Mouse (Mus musculus) liver, embryonic 13.5 days (tissue): ENCODE measurements at regions not wholly inside any gene's neighbourhood (a gene's known extent, or its start where the extent isn't known, plus 50 kb on each side); places are given as distances from the start of the nearest gene placed in this dataset.
A peak's percentile ranks its signal among the peaks of the same experiment; 100 is the strongest.

Experiments used
- ATAC-seq: fragments of 200-750 bp; cut with Nextera tagmentation; 2 replicates; pipeline ENCODE4 v1.8.0; 2017; ENCODE audit warnings: low read depth, mild to moderate bottlenecking, moderate number of reproducible peaks, moderate library complexity
- DNase-seq: peaks from one replicate; pipeline ENCODE4 v3.0.0; 2022
- H3K27ac ChIP-seq: fragments of 300-500 bp; sonication (generic); 2 replicates; pipeline ENCODE4 v1.5.1; 2015; ENCODE audit warnings: moderate library complexity, mild to moderate bottlenecking, inconsistent platforms
- H3K27me3 ChIP-seq: fragments of 300-500 bp; sonication (generic); 2 replicates; pipeline ENCODE4 v1.6.1; 2015; ENCODE audit warnings: mild to moderate bottlenecking, inconsistent platforms
- H3K36me3 ChIP-seq: fragments of 300-500 bp; sonication (generic); 2 replicates; pipeline ENCODE4 v1.6.1; 2015; ENCODE audit warnings: mild to moderate bottlenecking, inconsistent platforms
- H3K4me1 ChIP-seq: fragments of 300-500 bp; sonication (generic); replicated peaks from 2 replicates; pipeline ENCODE4 v1.6.1; 2015; ENCODE audit warnings: inconsistent platforms
- H3K4me2 ChIP-seq: fragments of 300-500 bp; sonication (generic); 2 replicates; pipeline ENCODE4 v1.6.1; 2015; ENCODE audit warnings: inconsistent platforms, mild to moderate bottlenecking, moderate library complexity
- H3K4me3 ChIP-seq: fragments of 300-500 bp; sonication (generic); replicated peaks from 2 replicates; pipeline ENCODE4 v1.5.1; 2015; ENCODE audit warnings: mild to moderate bottlenecking, inconsistent platforms
- H3K9ac ChIP-seq: fragments of 300-500 bp; sonication (generic); 2 replicates; pipeline ENCODE4 v1.6.1; 2015; ENCODE audit warnings: mild to moderate bottlenecking, inconsistent platforms
- H3K9me3 ChIP-seq: fragments of 300-500 bp; sonication (generic); replicated peaks from 2 replicates; pipeline ENCODE4 v1.6.1; 2016; ENCODE audit warnings: inconsistent platforms
- WGBS: fragments of 180-500 bp; shearing (Covaris S2); methylation state at CpG from one replicate; pipeline ENCODE4 v1.1.7; 2015; ENCODE audit not compliant: insufficient replicate concordance; 5-methylcytosine and 5-hydroxymethylcytosine counted together

DNA sequence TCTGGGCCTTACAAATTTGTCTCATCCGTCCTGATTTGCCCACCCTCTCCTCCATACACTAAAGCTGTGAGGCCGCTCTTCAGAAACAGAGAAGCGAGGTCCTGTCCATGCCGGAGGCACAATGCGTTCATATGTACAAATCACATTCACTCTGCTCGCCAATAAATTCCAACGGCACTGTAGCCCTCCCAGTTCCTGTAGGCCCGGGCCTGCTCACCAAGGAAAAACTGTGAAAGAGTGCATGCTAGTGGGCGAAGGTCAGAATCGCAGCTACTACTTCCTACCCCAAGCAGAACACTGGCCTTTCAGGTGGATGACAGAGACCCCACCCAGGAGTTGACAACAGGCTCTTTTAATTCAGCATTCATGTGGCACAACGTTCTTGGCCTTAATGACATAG, 278.7 kb downstream of the Insig2 start:
- DNase-seq: no peak
- WGBS: 43% methylated on average over 11 of the region's 11 CpGs

GRCm38 (mm10) chr1:121074569-121074968, 257.8 kb downstream of the Insig2 start:
- Histone ChIP-seq H3K4me1 (no peaks in the 10 kb centered on the region), H3K9ac (no peak overlapping the region), H3K4me3 (no peak overlapping the region), H3K36me3 (no peaks in the 10 kb centered on the region), H3K4me2 (no peak overlapping the region), H3K9me3 (no peaks in the 10 kb centered on the region), H3K27me3 (no peaks in the 10 kb centered on the region), H3K27ac (no peak overlapping the region)
- ATAC-seq (no peak), DNase-seq (no peak)
- 57% methylated on average over 1 of the region's 1 CpGs for WGBS

More for the DNA sequence above, 278.7 kb downstream of the Insig2 start:
- ATAC-seq: no peak
- Histone ChIP-seq H3K9ac (no peak overlapping the region), H3K36me3 (no peaks in the 10 kb centered on the region), H3K9me3 (no peaks in the 10 kb centered on the region), H3K27me3 (no peaks in the 10 kb centered on the region), H3K4me3 (no peak overlapping the region), H3K4me1 (no peaks in the 10 kb centered on the region), H3K4me2 (no peak overlapping the region), H3K27ac (no peak overlapping the region)

DNA sequence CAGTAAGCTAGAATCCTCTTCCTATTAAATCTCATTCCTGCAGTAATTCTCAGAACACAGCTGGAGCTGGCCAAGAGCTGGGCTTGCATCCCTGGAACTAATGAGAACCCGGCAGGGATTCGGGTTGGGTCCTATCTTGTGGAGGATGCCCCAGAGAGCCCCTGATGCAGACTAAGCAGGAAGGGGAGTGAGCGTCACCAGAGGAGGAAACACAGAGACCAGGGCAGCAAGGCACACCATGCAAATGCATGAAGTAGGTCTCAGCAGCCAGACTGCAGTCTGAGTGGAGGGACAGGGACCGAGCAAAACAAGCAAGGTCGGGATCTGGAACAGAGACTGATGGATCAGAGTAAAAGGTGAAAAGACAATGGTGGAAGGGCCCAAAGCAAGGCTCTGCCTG, 249.6 kb downstream of the Insig2 start:
- no peak overlapping the region for H3K9ac ChIP-seq
- H3K27me3 ChIP-seq: no peaks in the 10 kb centered on the region
- H3K9me3 ChIP-seq: no peaks in the 10 kb centered on the region
- DNase-seq (no peak), ATAC-seq (no peak)
- H3K27ac ChIP-seq: no peak overlapping the region
- H3K36me3 ChIP-seq: no peaks in the 10 kb centered on the region
- no peak overlapping the region for H3K4me3 ChIP-seq
- no peaks in the 10 kb centered on the region for H3K4me1 ChIP-seq
- 34% methylated on average over 5 of the region's 5 CpGs for WGBS
- H3K4me2 ChIP-seq: no peak overlapping the region

GRCm38 (mm10) chr1:121085101-121085727, 247.2 kb downstream of the Insig2 start:
- H3K36me3 ChIP-seq: no peaks in the 10 kb centered on the region
- no peaks in the 10 kb centered on the region for H3K9me3 ChIP-seq
- no peak overlapping the region for H3K27ac ChIP-seq
- no peak overlapping the region for H3K4me2 ChIP-seq
- ATAC-seq (no peak), DNase-seq (no peak)
- H3K9ac ChIP-seq: no peak overlapping the region
- no peak overlapping the region for H3K4me3 ChIP-seq
- WGBS: 37% methylated on average over 2 of the region's 2 CpGs
- H3K4me1 ChIP-seq: no peaks in the 10 kb centered on the region
- H3K27me3 ChIP-seq: no peaks in the 10 kb centered on the region

- no peaks in the 10 kb centered on the region for H3K9me3 ChIP-seq
- H3K27me3 ChIP-seq: no peaks in the 10 kb centered on the region
- ATAC-seq (no peak), DNase-seq (no peak)
- no peak overlapping the region for H3K4me3 ChIP-seq
- H3K36me3 ChIP-seq: no peaks in the 10 kb centered on the region
- H3K9ac ChIP-seq: no peak overlapping the region
- 33% methylated on average over 7 of the region's 7 CpGs for WGBS
- H3K4me1 ChIP-seq: peaks cover 5% of the 10 kb centered on the region; the same call in 1 of the 2 replicates
- no peak overlapping the region for H3K27ac ChIP-seq
- no peak overlapping the region for H3K4me2 ChIP-seq
Measured at GRCm38 (mm10) chr1:121087124-121087887, 245.1 kb downstream of the Insig2 start.

GRCm38 (mm10) chr1:121090628-121091027, 241.8 kb downstream of the Insig2 start:
- no peaks in the 10 kb centered on the region for H3K36me3 ChIP-seq
- no peak overlapping the region for H3K4me2 ChIP-seq
- H3K4me3 ChIP-seq: no peak overlapping the region
- H3K27ac ChIP-seq: no peak overlapping the region
- WGBS: 61% methylated on average over 4 of the region's 4 CpGs
- DNase-seq (peak; percentile 13), ATAC-seq (peak; percentile 65)
- peaks cover 18% of the 10 kb centered on the region for H3K4me1 ChIP-seq
- H3K27me3 ChIP-seq: no peaks in the 10 kb centered on the region
- no peaks in the 10 kb centered on the region for H3K9me3 ChIP-seq
- H3K9ac ChIP-seq: no peak overlapping the region

DNA sequence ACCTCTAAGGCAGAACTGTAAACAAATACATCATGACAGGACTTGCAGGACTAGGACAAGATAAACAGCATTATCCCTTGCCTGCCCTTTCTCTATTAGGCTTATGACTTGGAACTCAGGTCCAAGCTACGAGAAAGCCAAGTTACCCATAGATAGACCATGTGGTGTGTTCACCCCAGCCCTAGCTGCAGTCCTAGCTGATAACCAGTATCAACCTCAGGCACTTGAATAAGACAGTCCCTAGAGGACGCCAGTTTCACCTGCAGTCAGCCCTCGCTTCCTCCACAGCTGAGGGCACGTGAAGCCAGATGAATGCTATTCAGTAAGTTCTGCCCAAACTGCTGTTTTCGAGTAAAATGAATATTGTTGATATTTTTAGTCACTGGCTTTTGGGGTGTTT, 239.5 kb downstream of the Insig2 start:
- no peak overlapping the region for H3K9ac ChIP-seq
- H3K4me1 ChIP-seq: peaks cover 27% of the 10 kb centered on the region
- H3K4me2 ChIP-seq: no peak overlapping the region
- no peaks in the 10 kb centered on the region for H3K9me3 ChIP-seq
- DNase-seq (peak; percentile 43), ATAC-seq (peak; percentile 86)
- no peaks in the 10 kb centered on the region for H3K27me3 ChIP-seq
- no peak overlapping the region for H3K27ac ChIP-seq
- H3K36me3 ChIP-seq: no peaks in the 10 kb centered on the region
- H3K4me3 ChIP-seq: no peak overlapping the region
- WGBS: 33% methylated on average over 5 of the region's 5 CpGs

DNA sequence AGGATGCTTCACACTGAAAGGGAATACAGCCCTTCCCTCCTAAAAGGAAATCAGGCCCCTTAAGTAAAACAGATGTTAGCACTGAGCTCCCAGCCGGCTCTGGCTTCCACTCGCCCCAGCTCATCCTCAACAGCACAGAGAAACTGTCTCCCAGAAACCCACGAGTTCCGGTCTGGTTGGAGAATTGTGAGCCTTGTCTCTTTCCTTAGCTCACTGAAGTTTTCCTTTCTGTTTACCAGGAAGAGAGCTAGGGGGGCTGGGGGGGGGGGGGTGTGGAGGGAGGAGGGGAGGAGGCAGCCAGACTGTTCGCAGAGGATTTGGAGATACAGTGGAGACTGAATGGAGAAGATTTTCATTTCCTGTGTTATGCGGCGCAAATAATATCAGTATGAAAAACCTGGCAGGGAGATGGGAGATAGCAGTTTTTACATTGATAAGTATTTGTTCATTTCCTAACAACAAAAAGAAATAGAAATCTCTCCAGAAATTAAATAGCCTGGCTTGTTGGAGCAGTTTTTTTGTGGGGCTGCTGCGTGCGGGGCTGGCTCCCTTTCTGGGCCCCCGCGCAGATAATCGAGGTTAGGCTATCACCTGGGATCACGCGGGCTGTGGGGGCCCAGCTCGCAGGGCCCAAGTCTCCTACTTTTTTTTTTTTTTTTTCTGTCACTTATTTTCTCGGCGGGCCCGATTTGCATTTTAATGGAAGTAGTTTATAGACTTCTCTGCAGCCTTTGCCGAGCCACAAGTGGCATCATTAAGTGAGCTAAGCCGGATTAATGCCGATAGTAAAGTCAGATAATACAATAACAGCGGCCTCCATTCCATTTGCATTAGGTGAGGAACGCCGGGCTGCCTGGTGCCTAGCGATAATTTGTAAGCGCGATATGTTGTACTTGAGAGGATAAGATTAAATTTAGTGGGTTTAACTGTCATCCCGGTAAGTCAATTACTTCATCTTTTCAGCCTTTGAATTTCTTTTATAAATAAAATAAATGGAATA, 235.5 kb downstream of the Insig2 start:
- H3K4me2 ChIP-seq: peak overlapping the region; percentile 59
- WGBS: 8% methylated on average over 28 of the region's 28 CpGs
- H3K36me3 ChIP-seq: no peaks in the 10 kb centered on the region
- H3K9ac ChIP-seq: 0 out of 2 replicates have a peak overlapping the region, but pooled peaks have one; percentile 17
- ATAC-seq (peak; percentile 63; the same call in 1 of the 2 replicates), DNase-seq (peak; percentile 45)
- H3K4me1 ChIP-seq: peaks cover 23% of the 10 kb centered on the region
- no peaks in the 10 kb centered on the region for H3K9me3 ChIP-seq
- no peak overlapping the region; the same call in 1 of the 2 replicates for H3K27ac ChIP-seq
- no peaks in the 10 kb centered on the region for H3K27me3 ChIP-seq
- H3K4me3 ChIP-seq: peak overlapping the region; percentile 27

- no peaks in the 10 kb centered on the region for H3K4me1 ChIP-seq
- H3K9ac ChIP-seq: no peak overlapping the region
- no peak for ATAC-seq
- no peaks in the 10 kb centered on the region for H3K27me3 ChIP-seq
- H3K4me2 ChIP-seq: no peak overlapping the region
- H3K36me3 ChIP-seq: no peaks in the 10 kb centered on the region
- H3K9me3 ChIP-seq: no peaks in the 10 kb centered on the region
- no peak for DNase-seq
- no peak overlapping the region for H3K4me3 ChIP-seq
- H3K27ac ChIP-seq: no peak overlapping the region
- 56% methylated on average over 4 of the region's 4 CpGs for WGBS
Measured at GRCm38 (mm10) chr1:121111776-121112344, 220.5 kb downstream of the Insig2 start.

GRCm38 (mm10) chr1:121112464-121112863, 219.9 kb downstream of the Insig2 start:
- Histone ChIP-seq H3K4me3 (no peak overlapping the region), H3K9ac (no peak overlapping the region), H3K9me3 (no peaks in the 10 kb centered on the region), H3K4me1 (no peaks in the 10 kb centered on the region), H3K36me3 (no peaks in the 10 kb centered on the region), H3K27ac (no peak overlapping the region), H3K27me3 (no peaks in the 10 kb centered on the region), H3K4me2 (no peak overlapping the region)
- ATAC-seq (no peak), DNase-seq (no peak)
- 34% methylated on average over 1 of the region's 1 CpGs for WGBS

DNA sequence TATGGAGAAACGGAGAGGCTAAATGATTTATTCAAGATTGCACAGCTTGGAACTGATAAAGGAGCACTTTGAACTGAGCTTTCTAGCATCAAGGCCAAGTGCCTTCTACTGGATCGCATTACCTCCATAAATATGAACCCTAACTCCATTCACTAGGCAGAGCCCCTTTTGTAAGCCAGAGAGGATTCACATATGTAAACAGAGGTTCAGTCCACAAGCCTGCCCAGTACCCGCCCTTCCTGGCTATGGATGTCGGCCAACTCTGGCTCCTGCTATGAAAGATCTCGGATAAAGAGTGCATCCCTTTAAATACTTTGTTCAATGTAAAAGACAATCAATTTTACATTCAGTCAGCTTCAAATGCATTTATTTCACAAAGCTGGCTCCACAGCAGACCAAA, 215.8 kb downstream of the Insig2 start:
- no peaks in the 10 kb centered on the region for H3K36me3 ChIP-seq
- no peaks in the 10 kb centered on the region for H3K4me1 ChIP-seq
- no peaks in the 10 kb centered on the region for H3K27me3 ChIP-seq
- no peak overlapping the region for H3K27ac ChIP-seq
- 62% methylated on average over 5 of the region's 5 CpGs for WGBS
- H3K9ac ChIP-seq: no peak overlapping the region
- ATAC-seq: no peak
- no peaks in the 10 kb centered on the region for H3K9me3 ChIP-seq
- no peak overlapping the region for H3K4me3 ChIP-seq
- no peak for DNase-seq
- no peak overlapping the region for H3K4me2 ChIP-seq
